ENCODE assay signal across 8 mouse cellular contexts in the genomic region with DNA sequence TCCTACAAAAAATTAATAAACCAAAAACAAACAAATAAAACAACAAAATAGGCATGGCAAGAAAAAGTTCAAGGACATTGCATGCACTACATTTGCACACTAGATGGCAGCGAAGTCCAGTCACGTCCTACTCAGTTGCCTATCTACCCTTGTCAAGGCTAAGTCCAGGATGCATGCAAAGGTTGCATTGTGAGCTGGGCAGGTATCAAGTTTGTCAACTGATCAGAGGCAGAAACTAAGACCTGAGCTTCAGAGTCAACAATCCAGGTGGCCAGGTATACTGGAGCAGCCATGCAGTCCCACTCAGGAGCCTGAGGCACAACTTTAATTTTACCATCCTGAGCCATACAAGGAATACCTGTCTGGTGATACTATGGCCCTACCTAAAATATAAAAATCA. TPM values are rescaled to one million over a fixed set of nuclear protein-coding genes. Genes with fewer than 3 reads are reported as not detected.
A peak's percentile ranks its signal among the peaks of the same experiment; 100 is the strongest.
DNase-seq lines count a peak whose midpoint lies in the region; ATAC-seq and TF ChIP-seq lines count a peak whose summit lies in the region.

No protein-coding gene starts in this region.

- TF ChIP-seq EP300 in ES-Bruce4 (IDR thresholded peaks at IDR 0.05; ENCODE audit: insufficient read depth, low read depth, low read length), result no peak

- peak; percentile 69 for TF ChIP-seq CTCF in ES-Bruce4 (IDR thresholded peaks at IDR 0.05; ENCODE audit: low read depth, low read length)

- no peaks in the 10 kb centered on the region for H3K9me3 ChIP-seq in ES-Bruce4 (replicated peaks; ENCODE audit: control insufficient read depth, insufficient read depth, low read length, poor library complexity, severe bottlenecking)
- no peaks in the 10 kb centered on the region for H3K9me3 ChIP-seq in heart, embryonic 10.5 days
- no peaks in the 10 kb centered on the region for H3K9me3 ChIP-seq in lung, embryonic 15.5 days

- H3K27me3 ChIP-seq in ES-Bruce4 (ENCODE audit: control insufficient read depth, insufficient read depth, low read length, poor library complexity, severe bottlenecking), result no peaks in the 10 kb centered on the region
- H3K27me3 ChIP-seq in heart, embryonic 10.5 days (ENCODE audit: insufficient read depth, poor library complexity, severe bottlenecking), result no peaks in the 10 kb centered on the region
- no peaks in the 10 kb centered on the region for H3K27me3 ChIP-seq in lung, embryonic 15.5 days

- no peak overlapping the region for H3K9ac ChIP-seq in ES-Bruce4 (ENCODE audit: low read depth, poor library complexity, severe bottlenecking)
- H3K9ac ChIP-seq in lung, embryonic 15.5 days, result no peak overlapping the region

- peaks cover 27% of the 10 kb centered on the region for H3K36me3 ChIP-seq in ES-Bruce4 (ENCODE audit: control insufficient read depth, insufficient read depth, low read length, poor library complexity, severe bottlenecking)
- peaks cover 36% of the 10 kb centered on the region for H3K36me3 ChIP-seq in heart, embryonic 10.5 days
- H3K36me3 ChIP-seq in lung, embryonic 15.5 days, result peaks cover 35% of the 10 kb centered on the region

- H3K4me2 ChIP-seq in lung, embryonic 15.5 days, result no peak overlapping the region

- H3K4me1 ChIP-seq in ES-Bruce4 (ENCODE audit: control insufficient read depth, insufficient read depth, low read length), result no peaks in the 10 kb centered on the region
- peaks cover 20% of the 10 kb centered on the region for H3K4me1 ChIP-seq in heart, embryonic 10.5 days
- H3K4me1 ChIP-seq in lung, embryonic 15.5 days, result peaks cover 25% of the 10 kb centered on the region

- 3% methylated on average over 2 of the region's 2 CpGs for WGBS in heart, embryonic 10.5 days
- WGBS in lung, embryonic 15.5 days, result 4% methylated on average over 2 of the region's 2 CpGs

- no peak for TF ChIP-seq POLR2A in ES-Bruce4 (IDR thresholded peaks at IDR 0.05; ENCODE audit: insufficient read depth, low read length)

- H3K4me3 ChIP-seq in ES-Bruce4 (ENCODE audit: low read depth, low read length), result no peak overlapping the region
- H3K4me3 ChIP-seq in heart, embryonic 10.5 days, result no peak overlapping the region
- no peak overlapping the region for H3K4me3 ChIP-seq in lung, embryonic 15.5 days

- peak; percentile 66; the same call in 1 of the 2 replicates for ATAC-seq in lung, embryonic 15.5 days (ENCODE audit: borderline replicate concordance, extremely low read depth, low FRiP score, low TSS enrichment)

- peak overlapping the region; percentile 64 for H3K27ac ChIP-seq in ES-Bruce4 (ENCODE audit: insufficient read depth, low read length)
- H3K27ac ChIP-seq in heart, embryonic 10.5 days, result no peak overlapping the region
- H3K27ac ChIP-seq in lung, embryonic 15.5 days, result no peak overlapping the region

- DNase-seq in adrenal gland, adult 2 months, result peak; percentile 63
- no peak for DNase-seq in adrenal gland, postnatal 4 days (ENCODE audit: low spot score in 2 of 2)
- DNase-seq in cerebellum, postnatal 10 days, result peak; percentile 75 to 79
- DNase-seq in heart, embryonic 10.5 days (ENCODE audit: low spot score), result peak; percentile 80
- peak; percentile 72 to 76 for DNase-seq in kidney, adult 8-10 months
- peak; percentile 57 for DNase-seq in retina, postnatal 7 days (ENCODE audit: low read depth, low spot score)

RNA-seq across cellular contexts. Expression of a gene that starts 21.9 kb away (rescaled TPM):
- total RNA-seq in adrenal gland, adult 2 months (2021), result 100 to 1,000 TPM; 106 to 109 TPM
- 119 and 125 TPM in 2 replicates for polyA plus RNA-seq in adrenal gland, adult 2 months (2012; rRNA removed)
- total RNA-seq in adrenal gland, postnatal 4 days (2021), result 100 to 1,000 TPM; 105 to 110 TPM
- 37.1 and 42.8 TPM in 2 replicates for polyA plus RNA-seq in ES-Bruce4 (2011; ENCODE audit: insufficient read depth, insufficient read length, low read depth, missing spikeins)
- 74.4 and 75.2 TPM in 2 replicates for polyA plus RNA-seq in heart, embryonic 10.5 days (2016; fragmentation: Nextera tagmentation; extraction: Ambion mirVana)
- polyA plus RNA-seq in lung, embryonic 15.5 days (2015; fragmentation: Nextera tagmentation; extraction: Ambion mirVana), result 76.1 and 83.6 TPM in 2 replicates

RNA-seq across cellular contexts. Expression of a gene that starts 52.4 kb away (rescaled TPM):
- total RNA-seq in adrenal gland, adult 2 months (2021), result 100 to 1,000 TPM; 174 to 246 TPM
- 737 and 768 TPM in 2 replicates for polyA plus RNA-seq in adrenal gland, adult 2 months (2012; rRNA removed)
- total RNA-seq in adrenal gland, postnatal 4 days (2021), result 100 to 1,000 TPM; 277 to 287 TPM
- 5.9 and 8.2 TPM in 2 replicates for polyA plus RNA-seq in ES-Bruce4 (2011; ENCODE audit: insufficient read depth, insufficient read length, low read depth, missing spikeins)
- polyA plus RNA-seq in heart, embryonic 10.5 days (2016; fragmentation: Nextera tagmentation; extraction: Ambion mirVana), result 4.2 and 4.3 TPM in 2 replicates
- polyA plus RNA-seq in lung, embryonic 15.5 days (2015; fragmentation: Nextera tagmentation; extraction: Ambion mirVana), result 47.2 and 54.9 TPM in 2 replicates

Comparison
In these comparisons a context has a peak if more than half of its experiments do, and no peak if none do; other contexts are left out.
1. DNase-seq: peak in adrenal gland, adult 2 months (single experiment), cerebellum, postnatal 10 days (2 of 2), heart, embryonic 10.5 days (single experiment), kidney, adult 8-10 months (2 of 2) and retina, postnatal 7 days (single experiment); none in adrenal gland, postnatal 4 days (0 of 2).
2. RNA of a gene that starts 52.4 kb away (polyA plus RNA-seq): 737 to 768 TPM in adrenal gland, adult 2 months; 47.2 to 54.9 TPM in lung, embryonic 15.5 days, 5.9 to 8.2 TPM in ES-Bruce4 and 4.2 to 4.3 TPM in heart, embryonic 10.5 days; every median in the first group is over 10 times any median in the second.